Mouse (Mus musculus) retina, embryonic 14.5 days (tissue): ENCODE data around the gene Gm42906.

ENCODE experiments used
- DNase-seq: peaks from one replicate; pipeline ENCODE4 v3.0.0-alpha.2; 2015; ENCODE audit warnings: low spot score

Gene Gm42906

DNA sequence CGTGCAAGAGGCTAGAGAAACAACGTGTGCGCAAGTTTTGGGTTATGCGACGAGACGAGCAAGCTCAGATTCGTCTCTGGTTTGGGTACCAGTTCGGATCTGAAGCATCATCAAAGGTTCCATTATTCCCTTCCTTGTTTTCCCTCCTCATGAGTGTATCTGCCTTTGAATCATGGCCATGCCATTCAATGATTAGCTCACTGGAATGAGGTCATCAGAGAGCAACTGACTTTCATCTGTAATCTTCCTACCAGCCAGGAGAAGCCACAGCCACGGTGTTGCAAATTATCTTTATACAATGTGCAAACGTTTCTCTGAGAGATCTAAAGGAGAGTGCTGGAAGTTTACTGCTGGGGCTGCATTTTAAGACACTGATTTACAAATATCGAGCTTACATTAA, 240.6 kb downstream of the Gm42906 start:
- DNase-seq, result no peak

DNA sequence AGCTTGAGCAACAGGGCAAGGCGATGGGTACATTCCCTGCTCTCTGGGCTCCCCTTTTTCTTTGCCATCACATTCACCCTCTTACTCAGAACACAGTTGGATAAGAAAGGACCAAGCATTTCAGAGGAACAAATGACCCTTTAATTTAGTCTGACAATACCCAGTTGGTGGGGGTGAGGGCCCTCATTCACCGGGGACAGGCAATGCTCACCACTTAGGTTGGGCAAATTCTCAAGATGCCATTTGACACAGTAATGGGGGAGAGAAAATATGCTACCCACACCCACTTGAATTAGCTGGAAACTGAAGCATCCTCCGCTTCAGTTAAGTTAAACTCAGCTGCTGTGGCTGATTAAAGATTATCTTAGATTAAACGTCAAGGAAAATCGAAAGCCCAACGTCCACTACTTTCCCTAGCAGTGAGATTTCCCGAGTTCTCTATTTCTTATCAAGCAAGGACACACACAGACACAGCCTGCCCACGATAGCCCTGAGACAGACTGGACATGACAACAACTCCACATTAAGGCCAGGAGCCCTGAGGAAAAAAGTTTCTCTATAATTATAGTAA, 242.6 kb downstream of the Gm42906 start:
- DNase-seq, result no peak

DNA sequence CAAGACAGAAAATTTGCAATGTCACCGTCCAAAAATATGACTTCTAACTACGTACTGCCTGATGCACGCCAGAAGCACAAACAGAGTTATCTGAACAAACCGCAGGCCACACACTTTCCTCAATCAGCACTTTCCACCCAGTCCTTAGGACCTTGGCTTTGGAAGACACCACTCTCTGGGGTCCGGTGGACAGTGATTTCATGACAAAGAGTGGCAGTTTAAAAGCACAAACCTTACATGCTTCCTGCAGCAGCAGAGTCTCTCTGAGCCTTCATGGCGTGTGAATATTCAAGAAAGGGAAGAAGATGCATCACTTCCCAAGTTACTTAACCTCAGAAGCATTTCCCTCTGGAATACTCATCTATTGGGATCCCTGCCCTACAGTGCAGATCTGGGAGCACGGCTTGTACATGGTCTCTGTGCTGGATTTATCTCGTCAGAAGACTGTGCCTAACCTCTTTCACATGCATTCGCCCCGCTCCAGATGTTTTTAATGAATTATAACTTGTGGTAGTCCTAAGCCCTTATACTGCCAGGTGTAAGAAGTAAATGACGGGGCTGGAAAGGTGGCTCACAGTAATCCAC, 244.2 kb downstream of the Gm42906 start:
- DNase-seq, result no peak

DNA sequence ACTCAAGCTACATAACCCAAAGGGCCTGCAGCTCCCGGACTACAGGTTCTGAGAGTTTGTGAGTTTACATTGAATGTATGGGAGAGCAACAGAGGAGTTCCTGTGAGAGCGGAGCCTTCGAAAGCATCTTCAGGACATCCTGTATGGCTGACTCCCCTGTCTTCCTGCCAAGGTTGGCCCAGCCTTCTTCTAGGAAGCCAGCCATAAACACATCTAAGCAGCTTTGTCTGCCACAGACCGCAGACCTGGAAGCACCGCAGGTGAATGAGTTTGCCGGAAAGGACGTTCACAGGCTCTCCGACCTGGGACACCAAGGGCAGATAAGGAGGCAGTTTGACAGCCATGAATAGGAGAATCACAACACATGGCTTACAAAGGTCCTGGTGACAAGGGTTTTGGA, 246.7 kb downstream of the Gm42906 start:
- DNase-seq, result no peak

DNA sequence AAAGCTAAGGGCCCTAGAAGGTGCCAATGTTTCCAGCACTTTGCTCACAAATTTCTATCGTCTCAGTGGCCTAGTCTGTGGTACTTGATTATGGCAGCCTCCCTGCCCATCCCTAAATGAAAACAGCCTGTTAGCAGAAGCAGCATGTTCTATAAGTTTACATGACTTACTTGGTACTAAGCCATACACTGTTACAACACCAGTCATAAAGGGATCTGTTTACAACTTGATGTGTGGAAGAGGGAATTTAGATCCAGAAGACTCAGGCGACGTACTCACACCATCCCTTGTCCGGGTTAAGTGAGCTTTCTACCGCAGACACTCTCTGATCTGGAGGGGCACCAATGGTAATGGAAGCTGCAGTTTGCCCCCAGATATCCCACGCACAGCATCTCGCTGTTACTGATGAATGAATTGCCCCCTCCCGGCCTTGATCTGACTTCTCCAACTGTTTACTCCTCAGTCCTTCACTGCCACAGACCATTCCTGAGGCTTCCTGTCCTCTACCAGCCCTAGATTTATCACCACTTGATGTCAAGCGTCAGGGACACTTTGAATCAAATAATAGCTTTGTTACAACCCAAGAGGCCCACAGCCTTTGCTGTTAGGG, 247.7 kb downstream of the Gm42906 start:
- no peak for DNase-seq

DNA sequence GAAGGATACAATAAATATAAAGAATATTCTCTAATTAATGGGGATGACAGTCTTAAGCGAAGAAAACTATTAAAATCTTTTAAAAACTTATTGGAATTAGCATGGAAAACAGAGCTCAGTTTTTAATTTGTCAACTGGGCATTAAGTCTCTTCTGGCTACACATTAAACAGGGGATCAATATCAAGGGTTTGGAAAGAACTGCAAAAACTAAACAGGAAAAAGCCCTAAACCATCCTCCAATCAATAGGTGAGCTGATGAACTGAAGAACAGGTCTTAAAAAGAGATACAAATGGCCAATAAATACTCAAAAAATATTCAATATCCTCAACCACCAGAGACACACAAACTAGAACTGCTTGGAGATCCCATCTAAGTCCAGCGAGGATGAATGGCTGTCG, 250.8 kb downstream of the Gm42906 start:
- no peak for DNase-seq

DNA sequence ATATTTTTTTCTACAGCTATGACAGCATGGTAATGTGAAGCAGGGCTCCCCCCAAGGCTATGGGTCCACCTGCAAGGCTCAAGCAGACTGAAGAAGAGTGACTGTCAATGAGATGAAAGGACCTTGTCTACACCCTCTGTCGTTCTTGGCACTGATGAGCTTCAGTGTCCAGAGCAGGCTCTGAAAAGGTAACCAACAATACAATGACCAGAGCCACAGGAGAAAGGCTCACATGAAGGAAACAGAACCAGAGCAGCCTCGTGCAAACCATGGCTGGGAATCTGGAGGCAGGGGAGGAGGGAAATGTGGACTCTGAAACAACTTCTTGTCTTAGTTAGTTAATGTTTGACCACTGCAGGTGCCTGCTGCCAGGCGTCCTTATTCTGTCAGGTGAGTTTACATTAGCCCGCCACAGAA, 252.1 kb downstream of the Gm42906 start:
- DNase-seq, result no peak

DNA sequence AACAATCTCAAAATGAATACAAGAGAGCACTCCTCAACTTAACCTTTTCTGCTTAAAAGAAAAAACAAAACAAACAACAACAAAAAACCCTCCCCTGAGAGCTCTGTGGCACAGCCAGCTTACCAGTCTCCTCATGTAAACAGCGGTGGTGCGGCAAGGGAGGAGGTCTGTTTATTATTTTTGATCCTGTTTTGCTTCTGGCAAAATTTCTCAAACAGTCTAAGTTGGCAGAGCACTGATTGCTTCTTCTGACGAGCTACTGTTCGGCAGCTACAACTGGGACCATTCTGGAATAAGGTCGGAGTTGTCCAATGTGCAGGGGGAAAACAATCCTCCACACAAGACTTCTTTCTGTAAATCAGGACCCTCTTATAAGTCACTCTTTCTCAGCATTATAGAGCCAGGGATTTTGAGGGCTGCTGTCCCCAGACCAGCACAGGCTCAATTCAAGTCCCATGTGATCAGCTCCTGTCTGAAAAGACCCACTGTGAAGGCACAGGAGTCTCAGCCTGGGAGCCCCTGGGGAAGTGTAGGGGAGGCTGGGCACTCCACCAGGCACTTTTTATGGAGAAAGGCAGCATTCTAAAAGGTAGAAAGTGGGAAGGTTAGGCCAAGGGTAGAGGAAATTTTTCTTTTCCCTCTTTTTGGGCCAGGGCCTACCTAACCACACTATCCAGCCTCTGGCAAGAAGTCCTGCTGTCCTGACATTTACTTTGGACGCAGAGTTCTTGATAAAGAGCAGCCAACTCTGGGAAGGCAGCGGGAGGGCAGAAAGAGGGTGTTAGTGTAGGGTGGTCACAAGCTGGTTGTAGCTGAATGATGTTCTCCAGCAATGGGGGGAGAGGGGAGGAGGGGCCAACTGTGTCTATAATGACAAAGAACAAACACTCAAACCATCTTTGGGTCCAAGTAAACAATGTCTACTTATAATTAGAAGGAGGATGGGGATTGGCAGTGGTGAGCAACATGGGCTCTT, 253.2 kb downstream of the Gm42906 start:
- no peak for DNase-seq

DNA sequence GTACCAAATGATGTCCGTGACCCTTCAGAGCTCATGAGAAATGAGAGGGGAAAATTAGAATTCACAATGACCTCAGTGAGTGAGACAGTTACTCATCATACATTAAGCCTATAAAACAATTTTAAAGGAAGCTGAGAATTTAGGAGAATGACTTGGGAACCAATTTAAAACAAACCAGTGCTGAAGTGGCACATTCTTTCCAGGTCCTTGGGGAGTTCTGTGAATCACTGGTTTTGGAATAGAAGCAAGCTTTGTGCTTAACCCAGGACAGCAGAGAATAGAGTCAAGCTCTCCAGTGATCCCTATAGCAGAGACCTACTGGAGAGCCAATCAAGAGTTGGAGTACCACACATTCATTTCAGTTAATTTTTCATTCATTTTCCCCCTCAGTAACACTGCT, 254.2 kb downstream of the Gm42906 start:
- no peak for DNase-seq

DNA sequence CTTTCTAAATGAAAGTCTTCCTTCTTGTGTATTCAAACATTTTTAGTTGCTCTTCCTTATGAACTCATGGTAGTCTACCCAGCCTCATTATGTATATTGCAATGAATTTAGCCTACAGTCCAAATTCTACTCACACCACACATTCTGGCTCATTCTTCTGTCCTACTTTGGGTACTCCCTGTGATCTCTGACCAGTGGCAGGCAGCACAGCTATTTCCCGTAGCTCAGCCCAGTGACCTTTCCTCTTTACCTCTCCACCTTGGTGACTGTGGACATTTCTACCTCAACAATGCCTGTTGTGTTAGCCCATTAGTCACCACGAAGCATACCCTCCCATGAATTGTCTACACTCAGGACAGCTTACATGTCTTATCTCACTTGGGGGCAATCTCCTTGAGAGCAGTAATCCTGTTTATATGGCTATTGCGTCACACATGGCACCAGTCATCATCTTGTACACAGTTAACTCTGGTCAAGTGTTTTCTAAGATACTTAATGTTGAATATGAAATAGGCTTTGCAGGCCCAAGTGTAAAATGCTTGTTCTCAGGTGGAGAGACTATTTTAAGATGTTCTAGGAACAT, 257.7 kb downstream of the Gm42906 start:
- DNase-seq, result no peak

DNA sequence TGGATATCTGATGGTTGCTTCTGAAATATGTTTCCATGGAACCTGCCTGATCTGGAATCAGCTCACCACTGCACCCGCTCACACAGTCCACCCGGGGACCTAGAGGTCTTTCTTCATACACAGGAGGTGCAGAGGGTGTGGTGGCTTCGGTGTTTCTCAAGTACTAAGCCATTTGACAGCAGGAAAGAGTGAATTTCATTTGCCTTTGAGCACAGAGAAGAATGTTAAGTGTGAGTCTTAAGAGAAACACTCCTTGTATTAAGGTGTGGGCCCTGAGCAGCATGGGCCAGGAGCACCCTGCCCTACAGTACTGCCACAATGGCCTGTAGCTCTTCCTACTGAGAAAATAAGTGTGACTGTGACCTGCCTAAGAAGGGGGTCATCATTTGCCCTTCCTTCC, 259.8 kb downstream of the Gm42906 start:
- DNase-seq, result no peak

DNA sequence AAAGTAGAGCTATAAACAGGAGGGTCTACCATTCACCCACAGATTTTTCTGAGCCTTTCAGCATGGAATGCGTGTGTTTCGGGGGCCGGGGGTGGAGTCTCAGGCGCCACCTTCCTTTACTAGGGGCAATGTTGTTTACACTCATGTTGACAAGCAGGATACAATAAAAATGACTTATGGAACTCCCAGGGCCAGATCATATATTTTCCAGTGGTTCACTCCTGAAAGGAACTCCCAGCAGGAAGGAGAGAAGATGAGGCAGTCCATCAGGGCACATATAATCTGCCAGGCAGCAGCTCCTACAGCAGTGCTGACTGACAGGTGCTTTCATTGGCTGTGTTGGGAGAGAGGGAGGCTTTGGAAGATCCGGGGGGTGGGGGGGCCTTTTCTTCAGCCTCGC, 260.3 kb downstream of the Gm42906 start:
- no peak for DNase-seq

DNA sequence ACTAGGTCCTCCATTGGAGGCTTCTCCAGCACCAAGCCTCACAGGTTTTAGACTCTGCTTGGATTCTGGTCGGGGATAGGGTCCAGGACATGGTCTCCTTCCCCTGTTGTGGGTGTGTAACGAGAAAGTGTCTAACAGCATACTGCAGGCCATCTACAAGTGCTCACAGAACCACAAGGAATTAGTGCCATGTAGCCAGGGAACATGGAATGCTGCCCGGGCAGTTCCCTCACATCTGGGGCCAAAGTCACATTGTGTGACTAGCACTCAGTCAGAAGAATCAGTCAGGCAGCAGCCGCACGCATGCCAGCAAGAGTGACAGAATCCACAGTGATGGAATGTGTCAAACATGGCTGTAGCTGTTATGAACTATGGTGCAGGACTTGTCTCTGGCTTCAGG, 261.7 kb downstream of the Gm42906 start:
- DNase-seq, result no peak

DNA sequence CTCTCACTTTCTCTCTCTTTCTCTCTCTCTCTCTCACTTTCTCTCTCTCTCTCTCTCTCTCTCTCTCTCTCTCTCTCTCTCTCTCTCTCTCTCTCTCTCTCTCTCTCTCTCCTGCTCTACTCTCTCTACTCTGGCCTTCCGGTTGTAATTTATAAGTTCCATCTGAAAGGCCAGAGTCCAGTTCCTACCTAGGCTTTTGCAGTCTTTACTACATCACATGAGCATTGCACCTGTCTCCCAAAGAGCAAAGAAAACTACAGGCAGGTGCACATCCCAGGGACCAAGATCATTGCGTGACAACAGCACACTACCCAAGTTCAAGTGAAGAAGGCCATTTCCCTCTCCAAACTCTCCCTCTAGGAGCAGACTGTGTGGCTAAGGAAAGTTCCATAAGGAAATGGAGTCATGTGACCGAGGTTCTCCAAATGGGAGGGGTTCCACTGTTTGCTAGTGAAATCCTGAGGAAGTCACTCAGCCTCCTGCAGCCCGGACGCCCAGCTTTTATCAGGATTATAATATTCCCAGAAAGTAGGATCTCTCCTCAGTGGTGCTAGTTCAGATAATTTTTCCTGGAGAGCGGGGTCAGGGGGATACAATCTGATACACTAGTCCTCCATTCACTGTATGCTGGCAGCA, 262.5 kb downstream of the Gm42906 start:
- no peak for DNase-seq

DNA sequence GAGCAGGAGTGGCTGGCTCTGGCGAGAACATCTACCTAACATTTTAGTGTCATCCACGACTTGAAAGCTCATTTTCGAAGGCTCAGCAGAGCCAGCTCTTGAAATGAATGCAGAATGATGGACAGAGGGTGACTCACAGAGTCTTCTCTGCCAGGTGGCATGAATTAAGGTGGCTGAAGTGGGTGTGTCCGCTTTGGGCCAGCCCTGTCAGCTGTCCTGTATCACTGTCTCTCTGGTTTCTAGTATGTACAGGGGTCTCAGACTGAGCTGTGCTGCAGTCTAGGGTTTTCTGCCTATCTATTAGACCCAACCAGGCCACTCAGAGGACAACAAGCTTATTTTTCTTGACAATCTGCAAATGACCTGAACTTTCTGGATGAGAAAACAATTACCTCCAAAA, 263.1 kb downstream of the Gm42906 start:
- DNase-seq, result no peak

DNA sequence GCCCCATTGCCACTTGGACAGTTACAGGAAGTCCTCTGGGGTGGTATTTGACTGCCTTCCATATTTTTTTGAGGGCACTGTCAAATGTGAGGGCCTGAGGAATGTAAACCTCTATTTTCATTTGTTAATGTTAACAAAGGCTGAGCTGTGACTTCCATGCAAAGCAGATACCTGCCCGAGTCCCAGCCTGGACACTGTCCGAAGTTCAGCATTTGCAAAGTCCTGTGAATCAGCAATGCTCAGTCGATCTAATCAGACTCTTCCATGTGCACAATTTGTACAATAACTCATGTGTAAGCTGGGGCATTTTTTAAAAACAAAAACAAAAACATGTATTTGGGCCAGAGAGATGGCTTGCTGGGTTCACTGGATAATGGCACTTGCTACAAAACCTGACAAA, 265.3 kb downstream of the Gm42906 start:
- no peak for DNase-seq

DNA sequence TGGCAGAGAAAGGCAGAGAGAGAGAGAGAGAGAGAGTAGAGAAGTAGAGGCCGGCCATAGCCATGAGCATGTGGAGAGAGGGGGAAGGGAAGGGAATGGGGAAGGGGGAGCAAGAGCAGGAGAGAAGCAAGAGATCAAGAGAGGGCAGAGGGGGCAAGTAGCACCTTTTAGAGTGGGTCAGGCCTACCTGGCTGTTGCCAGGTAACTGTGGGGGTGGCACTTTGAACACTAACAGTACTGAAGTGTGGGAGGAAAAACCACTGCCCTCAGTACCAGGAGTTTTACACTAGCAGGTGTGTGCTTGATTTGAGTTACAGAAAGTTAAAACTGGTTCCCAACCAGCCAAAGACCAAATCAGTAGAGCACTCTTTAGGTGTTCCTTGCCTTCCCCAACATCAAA, 272.7 kb downstream of the Gm42906 start:
- DNase-seq, result no peak

DNA sequence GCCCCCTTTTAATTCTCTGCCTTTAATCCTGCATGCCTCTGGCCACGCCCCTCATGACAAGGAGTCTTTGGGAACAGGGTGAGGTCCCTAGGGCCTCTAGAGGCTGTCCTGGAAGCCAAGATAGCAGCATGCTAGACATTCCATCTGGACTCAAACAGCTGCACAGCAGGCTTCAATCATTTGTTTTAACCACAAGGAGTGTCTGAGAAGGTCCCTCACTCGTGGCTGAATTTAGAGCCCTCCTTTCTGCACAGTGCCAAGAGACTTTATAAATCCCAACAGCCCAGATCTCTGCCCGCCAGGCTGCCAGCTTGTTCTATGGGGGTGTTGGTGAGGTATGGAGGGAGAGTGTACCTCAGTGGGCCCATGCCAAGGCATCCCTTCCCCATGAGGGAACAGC, 273.2 kb downstream of the Gm42906 start:
- no peak for DNase-seq

DNA sequence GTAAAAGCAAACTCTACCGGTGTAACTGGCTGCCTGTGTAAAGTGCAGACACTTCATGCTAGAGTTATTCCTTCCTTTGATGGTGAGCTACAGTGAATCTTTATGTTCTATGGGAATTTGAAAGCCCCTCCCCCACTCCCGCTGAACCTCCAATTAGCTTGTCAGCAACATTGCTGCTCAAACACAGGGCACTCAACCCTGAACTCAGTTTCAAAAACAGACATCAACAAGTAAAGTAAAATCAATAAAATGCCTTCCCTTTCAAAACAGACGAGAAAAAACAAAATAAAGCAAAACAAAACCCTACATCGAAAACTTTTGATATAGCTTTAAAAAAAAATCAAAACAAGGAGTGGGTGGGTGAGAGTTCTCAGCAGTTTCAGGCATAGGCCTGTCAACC, 273.9 kb downstream of the Gm42906 start:
- peak; percentile 32 for DNase-seq

DNA sequence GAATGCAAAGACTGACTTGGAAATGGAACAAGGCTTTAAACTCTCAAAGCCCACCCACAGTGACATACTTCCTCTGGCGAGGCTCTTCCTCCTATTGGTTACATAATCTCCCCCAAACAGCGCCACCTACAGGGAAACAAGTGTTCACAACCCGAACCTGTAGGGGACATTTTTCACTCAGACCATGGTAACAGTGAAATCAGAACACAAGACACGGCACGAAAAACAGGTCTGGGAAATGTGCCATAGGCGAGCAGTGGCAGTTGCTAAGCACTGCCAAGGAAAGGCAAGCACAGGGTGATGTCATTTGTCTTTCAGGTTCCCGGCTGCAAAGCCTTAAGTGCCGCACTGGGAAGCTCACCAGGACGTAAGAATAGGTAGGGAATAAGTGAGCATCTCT, 276.4 kb downstream of the Gm42906 start:
- no peak for DNase-seq

DNA sequence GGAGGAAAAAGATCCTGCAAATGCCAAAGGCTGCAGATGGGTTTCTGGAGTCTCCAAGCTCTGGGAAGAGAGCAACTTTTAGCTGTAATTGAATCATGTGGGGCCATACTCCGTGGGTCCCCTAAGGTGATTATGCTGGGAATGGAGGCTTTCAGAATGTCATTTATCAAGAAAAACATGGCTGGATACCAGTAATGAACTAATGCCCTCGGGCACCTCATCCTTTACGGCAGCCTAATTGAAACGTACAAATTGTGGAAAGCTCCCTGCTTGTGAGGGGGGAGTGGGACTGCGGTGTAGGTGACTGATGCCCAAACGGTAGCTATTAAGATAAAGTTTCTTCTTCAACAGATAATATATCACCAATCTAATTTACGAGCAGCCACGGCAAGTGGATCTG, 278.5 kb downstream of the Gm42906 start:
- no peak for DNase-seq

DNA sequence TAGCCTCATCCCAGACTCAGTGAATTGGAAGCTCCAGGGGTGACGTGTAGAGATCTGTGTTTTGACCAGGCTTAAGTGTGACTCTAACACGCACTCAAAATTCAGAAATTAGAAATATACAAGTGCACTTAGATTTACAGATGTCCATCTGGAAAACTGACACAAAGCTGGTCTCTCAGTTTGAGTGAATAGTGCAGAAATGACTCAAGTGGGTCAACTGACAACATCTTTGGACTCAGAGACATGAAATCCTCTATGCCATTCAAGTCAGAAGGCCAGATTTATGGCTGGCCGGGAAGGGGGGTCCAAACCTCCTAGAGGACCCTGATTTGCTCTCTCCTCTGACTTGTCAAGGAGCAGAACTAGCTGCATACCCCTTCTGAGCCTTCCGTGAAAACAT, 279.9 kb downstream of the Gm42906 start:
- no peak for DNase-seq
